Mouse (Mus musculus) T-helper 17 cell (primary cell): ENCODE measurements around the gene C2cd4c.

ENCODE experiments used
- in situ Hi-C, 2 experiments: fragments of 300-600 bp; cut with MboI, MseI; formaldehyde crosslinking; loops; 1 replicate in 1 of 2; 2 replicates in 1 of 2; pipeline ENCODE4 v1.15.1; 2025; ENCODE audit warnings: high pct_unique_total_duplicates in 2 of 2

Gene C2cd4c

DNA sequence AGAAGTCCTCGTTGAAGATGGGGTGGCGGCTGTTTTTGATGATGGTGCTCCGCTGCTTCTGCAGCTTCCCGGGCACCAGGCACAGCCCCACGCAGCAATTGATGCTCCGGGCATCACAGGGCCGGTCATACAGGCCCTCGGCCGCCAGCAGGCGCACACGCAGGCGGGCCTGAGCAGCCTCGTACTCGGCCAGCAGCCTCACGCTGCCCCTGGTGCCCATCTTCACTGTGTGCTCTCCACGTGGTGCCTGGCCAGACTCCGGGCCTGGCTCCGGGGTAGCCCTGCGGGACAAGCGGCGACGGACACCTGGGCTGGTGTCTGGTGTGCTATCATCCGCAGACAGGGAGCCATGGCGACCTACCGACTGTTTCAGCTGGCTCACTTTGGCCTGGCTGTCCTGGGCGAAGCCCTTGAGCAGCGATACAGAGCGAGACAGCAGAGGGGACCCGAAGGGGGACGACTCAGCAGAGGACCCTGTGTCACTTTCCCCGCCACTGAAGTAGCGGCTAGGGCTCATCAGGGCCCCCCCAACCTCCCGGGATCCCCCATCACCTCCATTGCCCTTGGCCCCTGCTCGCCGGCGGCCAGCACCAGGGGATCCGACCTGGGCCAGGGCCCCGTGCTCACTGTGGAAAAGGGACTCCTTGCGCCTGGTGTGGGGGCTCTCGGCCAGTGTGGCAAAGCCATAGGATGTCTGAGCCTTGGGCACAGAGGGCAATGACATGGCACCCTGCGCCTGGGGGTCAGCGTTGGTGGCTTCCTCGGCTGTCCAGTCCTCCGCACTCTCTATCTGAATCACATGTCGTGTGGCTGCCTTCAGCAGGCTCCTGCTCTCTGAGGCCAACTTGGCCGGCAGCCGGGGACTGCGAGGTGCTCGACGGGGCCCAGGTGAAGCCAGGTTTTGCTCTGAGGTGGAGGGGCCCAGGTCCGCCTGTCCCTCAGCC is 1.4 kb downstream of the C2cd4c start:
- in situ Hi-C loops: no loop called here

GRCm38 (mm10) chr10:79611296-79611695 is 2.5 kb downstream of the C2cd4c start:
- in situ Hi-C loops: no loop called here

DNA sequence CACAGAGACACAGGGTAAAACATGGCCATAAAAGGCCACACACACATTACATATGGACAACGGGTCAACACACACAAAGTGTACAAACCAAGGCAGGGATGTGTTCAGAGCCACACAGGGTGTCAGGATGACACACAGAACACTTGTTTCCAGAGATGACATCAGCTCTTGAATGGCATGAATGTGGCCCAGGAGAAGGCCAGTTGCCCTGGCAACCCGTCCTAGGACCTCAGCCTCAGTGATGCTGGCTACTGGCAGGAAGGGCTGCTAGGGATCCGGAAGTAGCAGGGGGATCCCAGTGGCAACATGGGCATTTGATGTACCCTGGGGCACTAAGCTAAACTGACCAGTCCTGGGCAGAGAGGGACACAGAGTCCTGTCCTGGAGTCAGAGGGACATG is 4.5 kb downstream of the C2cd4c start:
- in situ Hi-C loops: loop anchor here in 1 of 2 experiments (10.0 kb wide), 1 partner anchor 1964 kb away; no protein-coding TSS in a partner anchor

- in situ Hi-C loops: loop anchor here in 1 of 2 experiments (10.0 kb wide), 1 partner anchor 1963 kb away; no protein-coding TSS in a partner anchor
Measured at GRCm38 (mm10) chr10:79607892-79608291, 5.9 kb downstream of the C2cd4c start.

GRCm38 (mm10) chr10:79606537-79606936 is 7.3 kb downstream of the C2cd4c start:
- in situ Hi-C loops: loop anchor here in 1 of 2 experiments (10.0 kb wide), 1 partner anchor 1962 kb away; no protein-coding TSS in a partner anchor

DNA sequence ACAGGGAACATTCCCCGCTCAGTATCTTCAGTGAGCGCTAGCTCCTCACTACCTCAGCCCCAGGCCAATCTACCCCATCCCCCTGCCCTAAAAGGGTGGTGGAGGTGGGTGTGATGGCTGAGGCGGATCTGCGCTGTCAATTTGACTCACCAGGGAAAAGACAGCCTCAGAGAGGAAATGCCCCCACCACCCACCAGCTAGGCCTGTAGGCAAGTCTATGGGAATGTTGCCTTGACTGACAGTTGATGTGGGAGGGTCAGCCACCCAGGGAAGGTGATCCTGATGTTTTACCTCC is 15.9 kb downstream of the C2cd4c start:
- in situ Hi-C loops: loop anchor here in 1 of 2 experiments (10.0 kb wide), 1 partner anchor 57 kb away; no protein-coding TSS in a partner anchor

- in situ Hi-C loops: loop anchor here in 1 of 2 experiments (10.0 kb wide), 1 partner anchor 58 kb away; no protein-coding TSS in a partner anchor
Measured at GRCm38 (mm10) chr10:79597051-79597935, 16.5 kb downstream of the C2cd4c start.

GRCm38 (mm10) chr10:79595590-79595929 is 18.3 kb downstream of the C2cd4c start:
- in situ Hi-C loops: loop anchor here in 1 of 2 experiments (10.0 kb wide), 1 partner anchor 59 kb away; no protein-coding TSS in a partner anchor

GRCm38 (mm10) chr10:79594872-79595589 is 18.8 kb downstream of the C2cd4c start:
- in situ Hi-C loops: loop anchor here in 1 of 2 experiments (10.0 kb wide), 1 partner anchor 60 kb away; no protein-coding TSS in a partner anchor

DNA sequence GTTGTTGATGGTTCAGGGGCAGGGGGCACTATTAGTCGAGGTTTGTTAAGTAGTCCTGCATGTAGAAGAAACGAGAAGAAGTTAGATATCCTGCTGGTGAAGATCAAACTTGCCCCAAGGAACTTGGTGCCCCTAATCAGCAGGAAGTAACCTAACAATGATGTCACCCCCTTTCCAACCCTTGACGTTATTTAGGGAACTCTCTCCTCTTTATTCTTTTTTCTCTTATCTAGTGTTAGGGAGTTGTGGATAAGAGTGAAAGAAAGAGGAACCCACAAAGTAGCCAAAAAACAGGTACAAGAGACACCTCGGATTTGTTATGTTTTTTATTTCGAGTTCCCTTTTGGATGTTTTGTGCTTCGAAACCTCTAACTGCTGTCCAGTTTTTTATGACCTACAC is 19.7 kb downstream of the C2cd4c start:
- in situ Hi-C loops: loop anchor here in 1 of 2 experiments (10.0 kb wide), 1 partner anchor 61 kb away; no protein-coding TSS in a partner anchor

- in situ Hi-C loops: loop anchor here in 1 of 2 experiments (10.0 kb wide), 1 partner anchor 64 kb away; no protein-coding TSS in a partner anchor
Measured at GRCm38 (mm10) chr10:79590702-79591101, 23.1 kb downstream of the C2cd4c start.

DNA sequence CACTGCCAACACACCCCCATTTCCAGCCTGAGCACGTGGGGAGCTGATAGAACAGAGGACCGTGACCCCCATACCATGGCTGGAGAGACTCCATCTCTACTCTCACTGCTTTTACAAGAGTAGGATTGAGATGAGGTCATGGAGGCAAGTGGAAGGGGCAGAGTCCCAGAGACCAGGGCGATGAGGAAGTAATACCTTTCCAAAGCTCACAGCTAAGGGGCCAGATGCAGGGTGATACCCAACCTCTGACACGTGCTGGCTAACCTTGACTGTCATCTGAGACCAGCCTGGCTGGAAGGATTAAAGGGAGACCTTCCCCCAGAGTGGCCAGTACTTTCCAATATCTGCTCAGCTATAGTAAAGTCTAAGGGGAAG is 26.1 kb downstream of the C2cd4c start:
- in situ Hi-C loops: no loop called here

GRCm38 (mm10) chr10:79587061-79587751 is 26.6 kb downstream of the C2cd4c start, which contains the start of gene Theg:
Gene Theg, minus strand, starts transcription at chr10:79587331.
- in situ Hi-C loops: no loop called here

GRCm38 (mm10) chr10:79586243-79586642 is 27.6 kb downstream of the C2cd4c start:
- in situ Hi-C loops: no loop called here

DNA sequence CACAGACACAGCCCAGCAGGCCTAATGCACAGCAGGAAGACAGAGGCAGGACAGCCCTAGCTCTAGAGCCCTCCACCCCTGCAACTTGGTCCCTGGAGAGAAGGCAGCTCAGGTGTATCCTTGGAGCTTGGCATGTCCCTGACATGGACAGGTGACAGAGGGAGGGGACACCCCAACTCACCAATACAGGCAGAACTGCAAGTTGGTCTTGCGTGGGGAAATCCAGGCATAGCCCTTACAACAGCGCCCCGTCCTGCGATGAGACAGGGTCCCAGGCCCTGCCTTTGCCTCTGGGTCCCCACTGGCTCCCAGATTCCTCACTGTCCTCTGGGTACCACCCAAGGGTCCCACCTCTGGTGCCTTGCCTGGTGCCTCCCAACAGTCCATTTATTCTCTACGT is 28.1 kb downstream of the C2cd4c start:
- in situ Hi-C loops: no loop called here

DNA sequence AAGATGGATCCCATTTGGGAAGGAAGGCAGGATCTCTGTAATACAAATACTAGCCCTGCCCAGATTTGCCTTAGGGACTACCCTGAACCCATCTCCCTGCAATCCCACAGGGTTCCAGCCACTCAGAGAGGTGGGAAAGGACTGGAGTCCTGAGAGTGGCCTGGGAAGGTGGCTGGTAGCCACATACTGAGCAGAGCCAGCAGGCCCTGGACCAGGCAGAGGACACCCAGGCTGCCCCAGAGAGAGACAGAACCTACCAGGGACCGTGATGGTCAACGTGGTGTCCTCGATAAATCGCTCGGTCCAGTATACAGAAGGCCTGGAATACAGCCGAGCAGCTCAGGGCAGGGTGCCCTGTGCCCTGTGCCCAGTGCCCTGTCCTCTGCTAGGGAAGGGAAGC is 28.7 kb downstream of the C2cd4c start:
- in situ Hi-C loops: no loop called here

- in situ Hi-C loops: no loop called here
Measured at GRCm38 (mm10) chr10:79584426-79584825, 29.4 kb downstream of the C2cd4c start.

- in situ Hi-C loops: no loop called here
Measured at GRCm38 (mm10) chr10:79584021-79584420, 29.8 kb downstream of the C2cd4c start.

DNA sequence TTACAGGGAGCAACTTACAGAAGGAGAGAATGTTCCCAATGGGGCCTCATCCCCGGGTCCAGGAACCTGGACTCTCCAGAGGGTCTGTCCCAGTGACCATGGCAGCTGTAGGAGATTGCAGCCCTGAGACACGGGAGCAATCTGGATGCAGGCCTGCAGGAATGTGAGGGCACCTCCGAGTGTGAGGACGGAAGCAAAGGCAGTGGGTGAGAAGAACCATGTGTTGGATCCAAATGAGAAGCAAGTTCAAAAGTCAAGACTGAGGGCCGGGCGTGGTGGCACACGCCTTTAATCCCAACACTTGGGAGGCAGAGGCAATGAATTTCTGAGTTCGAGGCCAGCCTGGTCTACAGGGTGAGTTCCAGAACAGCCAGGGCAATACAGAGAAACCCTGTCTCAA is 32.3 kb downstream of the C2cd4c start:
- in situ Hi-C loops: no loop called here

DNA sequence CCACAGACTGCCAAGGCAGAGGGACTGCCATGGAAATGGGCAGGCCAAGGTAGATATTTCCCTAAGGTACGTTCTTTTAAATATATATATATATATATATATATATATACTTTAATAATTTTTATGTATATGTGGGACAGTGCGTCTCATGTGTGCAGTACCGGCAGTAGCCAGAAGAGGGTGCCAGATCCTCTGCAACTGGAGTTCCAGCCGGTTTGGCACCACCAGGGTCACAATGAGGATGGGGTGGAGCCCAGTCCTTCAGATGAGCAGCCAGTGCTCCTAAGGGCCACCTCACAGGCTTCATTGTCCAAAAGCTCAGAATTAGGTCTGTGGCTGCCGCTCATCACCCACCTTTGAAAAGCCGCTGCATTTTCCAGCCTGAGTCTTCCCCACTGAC is 33.0 kb downstream of the C2cd4c start:
- in situ Hi-C loops: no loop called here
